Mouse (Mus musculus): ENCODE measurements at regions not wholly inside any gene's neighbourhood (a gene's known extent, or its start where the extent isn't known, plus 50 kb on each side); places are given as distances from the start of the nearest gene placed in this dataset.
A peak's percentile ranks its signal among the peaks of the same experiment; 100 is the strongest.

DNA sequence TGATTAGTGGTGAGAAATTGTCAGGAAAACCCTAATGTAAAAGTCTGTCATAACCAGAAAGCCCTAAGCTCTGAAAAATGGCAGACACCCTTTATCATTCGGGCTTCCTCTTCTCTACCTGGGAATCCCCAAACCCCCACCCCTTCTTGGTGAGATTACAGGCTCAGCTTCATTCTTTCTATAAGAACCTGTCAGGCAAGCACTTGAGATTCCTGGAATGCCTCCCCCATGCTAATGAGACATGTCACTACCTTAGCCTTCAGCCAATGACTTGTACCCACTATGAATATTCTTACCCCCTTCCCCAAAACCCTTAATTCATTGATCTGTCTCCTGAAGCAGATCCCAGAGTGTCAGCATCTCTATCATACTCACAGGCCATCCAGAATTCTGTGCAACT, 254.5 kb upstream of the Gcfc2 start:
- H3K4me2 ChIP-seq (ENCODE audit: low read depth, low read length, poor library complexity, severe bottlenecking) = no peak overlapping the region
- H3K36me3 ChIP-seq (ENCODE audit: insufficient read depth, low read length) = no peaks in the 10 kb centered on the region
- H3K9me3 ChIP-seq (ENCODE audit: low read length) = no peaks in the 10 kb centered on the region
- DNase-seq (ENCODE audit: low spot score) (no peak), ATAC-seq (ENCODE audit: low FRiP score) (no peak)
- no peak overlapping the region for H3K9ac ChIP-seq (replicated peaks; ENCODE audit: low read length, poor library complexity, severe bottlenecking)
- no peaks in the 10 kb centered on the region for H3K27me3 ChIP-seq (ENCODE audit: insufficient read depth, low read length)
- H3K27ac ChIP-seq (ENCODE audit: low read depth, low read length) = no peak overlapping the region
- no peaks in the 10 kb centered on the region for H3K4me1 ChIP-seq (ENCODE audit: insufficient read depth, low read length)
- H3K4me3 ChIP-seq (ENCODE audit: low read depth, low read length) = no peak overlapping the region
- no peak for TF ChIP-seq CTCF (IDR thresholded peaks at IDR 0.05)
- WGBS = 84% methylated on average over 1 of the region's 1 CpGs

DNA sequence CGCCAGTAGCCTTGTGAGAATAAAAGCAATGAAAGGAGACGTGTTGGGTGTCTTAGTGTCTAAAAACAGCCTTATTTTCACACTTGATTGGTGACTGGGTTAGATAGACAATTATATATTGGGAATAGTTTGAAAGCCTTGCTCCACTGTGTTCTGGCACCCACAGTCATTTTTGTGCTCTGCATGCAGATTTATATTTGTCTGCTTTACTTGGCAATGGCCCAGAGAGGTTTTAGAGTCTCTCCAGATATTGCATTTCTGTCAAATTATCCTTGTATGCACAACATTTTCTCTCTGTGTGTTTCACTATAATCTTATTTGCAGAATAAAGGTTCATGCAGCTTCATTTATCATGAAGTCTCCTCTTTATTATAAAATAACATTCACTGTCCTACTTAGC, 250.2 kb upstream of the Gcfc2 start:
- H3K36me3 ChIP-seq (ENCODE audit: insufficient read depth, low read length) = no peaks in the 10 kb centered on the region
- H3K9ac ChIP-seq (replicated peaks; ENCODE audit: low read length, poor library complexity, severe bottlenecking) = no peak overlapping the region
- TF ChIP-seq CTCF (IDR thresholded peaks at IDR 0.05) = no peak
- no peaks in the 10 kb centered on the region for H3K4me1 ChIP-seq (ENCODE audit: insufficient read depth, low read length)
- no peak overlapping the region for H3K27ac ChIP-seq (ENCODE audit: low read depth, low read length)
- 54% methylated on average over 2 of the region's 2 CpGs for WGBS
- no peaks in the 10 kb centered on the region for H3K9me3 ChIP-seq (ENCODE audit: low read length)
- DNase-seq (ENCODE audit: low spot score) = peak; percentile 24
- ATAC-seq (ENCODE audit: low FRiP score) = no peak
- no peak overlapping the region for H3K4me3 ChIP-seq (ENCODE audit: low read depth, low read length)
- no peak overlapping the region for H3K4me2 ChIP-seq (ENCODE audit: low read depth, low read length, poor library complexity, severe bottlenecking)
- no peaks in the 10 kb centered on the region for H3K27me3 ChIP-seq (ENCODE audit: insufficient read depth, low read length)

GRCm38 (mm10) chr6:81697284-81697683, 226.2 kb upstream of the Gcfc2 start:
- Histone ChIP-seq H3K27me3 (ENCODE audit: insufficient read depth, low read length) (no peaks in the 10 kb centered on the region), H3K9me3 (ENCODE audit: low read length) (no peaks in the 10 kb centered on the region), H3K27ac (ENCODE audit: low read depth, low read length) (no peak overlapping the region), H3K4me2 (ENCODE audit: low read depth, low read length, poor library complexity, severe bottlenecking) (no peak overlapping the region), H3K4me1 (ENCODE audit: insufficient read depth, low read length) (no peaks in the 10 kb centered on the region), H3K4me3 (ENCODE audit: low read depth, low read length) (no peak overlapping the region), H3K9ac (replicated peaks; ENCODE audit: low read length, poor library complexity, severe bottlenecking) (no peak overlapping the region), H3K36me3 (ENCODE audit: insufficient read depth, low read length) (no peaks in the 10 kb centered on the region)
- no peak for TF ChIP-seq CTCF (IDR thresholded peaks at IDR 0.05)
- ATAC-seq (ENCODE audit: low FRiP score) (no peak), DNase-seq (ENCODE audit: low spot score) (no peak)
- 82% methylated on average over 7 of the region's 7 CpGs for WGBS

- H3K4me2 ChIP-seq (ENCODE audit: low read depth, low read length, poor library complexity, severe bottlenecking) = no peak overlapping the region
- no peaks in the 10 kb centered on the region for H3K9me3 ChIP-seq (ENCODE audit: low read length)
- H3K27ac ChIP-seq (ENCODE audit: low read depth, low read length) = no peak overlapping the region
- H3K27me3 ChIP-seq (ENCODE audit: insufficient read depth, low read length) = no peaks in the 10 kb centered on the region
- no peak for DNase-seq (ENCODE audit: low spot score)
- no peaks in the 10 kb centered on the region for H3K4me1 ChIP-seq (ENCODE audit: insufficient read depth, low read length)
- H3K9ac ChIP-seq (replicated peaks; ENCODE audit: low read length, poor library complexity, severe bottlenecking) = no peak overlapping the region
- ATAC-seq (ENCODE audit: low FRiP score) = no peak
- no peak overlapping the region for H3K4me3 ChIP-seq (ENCODE audit: low read depth, low read length)
- no peak for TF ChIP-seq CTCF (IDR thresholded peaks at IDR 0.05)
- no peaks in the 10 kb centered on the region for H3K36me3 ChIP-seq (ENCODE audit: insufficient read depth, low read length)
- WGBS = 83% methylated on average over 3 of the region's 3 CpGs
Observed at GRCm38 (mm10) chr6:81698173-81698572, 225.3 kb upstream of the Gcfc2 start.

DNA sequence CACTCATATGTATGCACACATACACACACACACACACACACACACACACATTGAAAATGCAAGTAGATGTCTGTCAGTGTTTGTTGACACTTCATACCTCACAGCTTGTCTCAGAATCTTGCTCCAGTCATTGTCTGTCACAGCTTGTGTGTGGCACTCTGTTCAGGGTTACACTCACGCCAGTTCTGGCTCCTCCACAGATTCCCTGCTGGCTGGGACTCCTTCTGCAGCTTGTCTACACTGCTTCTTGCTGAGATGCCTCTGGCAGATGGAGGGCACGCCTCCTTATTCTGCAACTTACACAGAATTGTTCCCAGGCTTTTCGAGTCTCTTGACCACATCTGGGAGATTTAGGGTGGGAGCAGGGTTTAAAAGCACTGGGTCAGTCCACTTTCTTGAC, 208.6 kb upstream of the Gcfc2 start:
- no peaks in the 10 kb centered on the region for H3K27me3 ChIP-seq (ENCODE audit: insufficient read depth, low read length)
- 65% methylated on average over 3 of the region's 3 CpGs for WGBS
- H3K36me3 ChIP-seq (ENCODE audit: insufficient read depth, low read length) = no peaks in the 10 kb centered on the region
- no peak overlapping the region for H3K4me3 ChIP-seq (ENCODE audit: low read depth, low read length)
- ATAC-seq (ENCODE audit: low FRiP score) = no peak
- no peak overlapping the region for H3K4me2 ChIP-seq (ENCODE audit: low read depth, low read length, poor library complexity, severe bottlenecking)
- TF ChIP-seq CTCF (IDR thresholded peaks at IDR 0.05) = no peak
- DNase-seq (ENCODE audit: low spot score) = no peak
- no peak overlapping the region for H3K27ac ChIP-seq (ENCODE audit: low read depth, low read length)
- H3K9me3 ChIP-seq (ENCODE audit: low read length) = no peaks in the 10 kb centered on the region
- no peaks in the 10 kb centered on the region for H3K4me1 ChIP-seq (ENCODE audit: insufficient read depth, low read length)
- H3K9ac ChIP-seq (replicated peaks; ENCODE audit: low read length, poor library complexity, severe bottlenecking) = no peak overlapping the region

GRCm38 (mm10) chr6:81716371-81716770, 207.1 kb upstream of the Gcfc2 start:
- H3K4me2 ChIP-seq (ENCODE audit: low read depth, low read length, poor library complexity, severe bottlenecking) = no peak overlapping the region
- 54% methylated on average over 5 of the region's 5 CpGs for WGBS
- no peak overlapping the region for H3K4me3 ChIP-seq (ENCODE audit: low read depth, low read length)
- no peaks in the 10 kb centered on the region for H3K4me1 ChIP-seq (ENCODE audit: insufficient read depth, low read length)
- H3K9ac ChIP-seq (replicated peaks; ENCODE audit: low read length, poor library complexity, severe bottlenecking) = no peak overlapping the region
- no peaks in the 10 kb centered on the region for H3K27me3 ChIP-seq (ENCODE audit: insufficient read depth, low read length)
- no peak for ATAC-seq (ENCODE audit: low FRiP score)
- TF ChIP-seq CTCF (IDR thresholded peaks at IDR 0.05) = no peak
- DNase-seq (ENCODE audit: low spot score) = no peak
- no peaks in the 10 kb centered on the region for H3K9me3 ChIP-seq (ENCODE audit: low read length)
- H3K27ac ChIP-seq (ENCODE audit: low read depth, low read length) = no peak overlapping the region
- H3K36me3 ChIP-seq (ENCODE audit: insufficient read depth, low read length) = no peaks in the 10 kb centered on the region
